26 mouse cellular contexts compared by ENCODE assay signal in the genomic region with DNA sequence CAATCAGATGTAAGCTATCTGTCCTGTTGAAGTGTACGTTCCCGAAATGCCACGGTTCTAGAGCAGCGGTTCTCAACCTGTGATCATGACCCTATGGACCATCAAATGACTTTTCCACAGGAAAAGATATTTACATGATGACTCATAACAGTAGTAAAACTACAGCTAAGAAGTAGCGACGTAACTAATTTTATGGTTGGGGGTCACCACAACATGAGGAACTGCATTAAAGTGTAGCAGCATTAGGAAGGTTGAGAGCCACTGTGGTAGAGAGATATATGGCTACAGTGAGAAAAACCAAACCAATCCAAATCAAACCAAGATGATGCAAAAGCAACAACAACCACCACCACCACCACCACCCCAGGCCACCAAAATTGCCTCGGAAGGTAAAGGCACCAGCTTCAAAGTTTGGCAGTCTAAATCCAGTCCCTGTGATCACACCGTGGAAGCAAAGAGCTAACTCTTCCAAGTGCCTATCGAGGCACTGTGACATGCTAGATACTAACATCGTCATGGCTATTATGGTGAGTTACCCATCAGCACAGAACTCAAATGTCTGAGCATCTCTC.
"Had no signal": no experiment of that assay in that cellular context is flagged by ENCODE, and none has a peak within 500 bp of the region (broad histone marks: within the 10 kb centered on the region; RNA-seq: fewer than 3 reads in every experiment).

No protein-coding gene starts in this region.

- DNase-seq: cerebellum, adult 9-10 months; cerebellum, adult 9-11 months; cerebellum, postnatal 10 days; cerebellum, postnatal 14 days; cerebellum, postnatal 25 days; cerebellum, postnatal 36 days; embryo, embryonic 11 days; forebrain, postnatal 0 days; gastrocnemius, adult 2 months; gastrocnemius, postnatal 10 days; gastrocnemius, postnatal 14 days; gastrocnemius, postnatal 25 days; gastrocnemius, postnatal 36 days; heart, adult 18-20 months; heart, adult 2 months had no signal

- H3K9ac ChIP-seq: embryonic facial prominence, embryonic 12.5 days; embryonic facial prominence, embryonic 13.5 days; embryonic facial prominence, embryonic 15.5 days; forebrain, embryonic 12.5 days; forebrain, embryonic 13.5 days; forebrain, embryonic 15.5 days; forebrain, postnatal 0 days had no signal

- H3K27me3 ChIP-seq: embryonic facial prominence, embryonic 12.5 days; embryonic facial prominence, embryonic 13.5 days; embryonic facial prominence, embryonic 15.5 days; forebrain, embryonic 12.5 days; forebrain, embryonic 13.5 days; forebrain, embryonic 15.5 days had no signal

- H3K4me1 ChIP-seq: embryonic facial prominence, embryonic 10.5 days; embryonic facial prominence, embryonic 12.5 days; embryonic facial prominence, embryonic 15.5 days; forebrain, embryonic 10.5 days; forebrain, embryonic 12.5 days; forebrain, embryonic 13.5 days; forebrain, embryonic 15.5 days; heart, embryonic 10.5 days had no signal

- H3K9me3 ChIP-seq: embryonic facial prominence, embryonic 10.5 days; embryonic facial prominence, embryonic 12.5 days; embryonic facial prominence, embryonic 13.5 days; embryonic facial prominence, embryonic 15.5 days; forebrain, embryonic 10.5 days; forebrain, embryonic 12.5 days; forebrain, embryonic 13.5 days; forebrain, embryonic 15.5 days; heart, embryonic 10.5 days had no signal

- H3K4me3 ChIP-seq: embryonic facial prominence, embryonic 10.5 days; embryonic facial prominence, embryonic 12.5 days; embryonic facial prominence, embryonic 13.5 days; embryonic facial prominence, embryonic 15.5 days; erythroblast, embryonic 14.5 days; forebrain, embryonic 10.5 days; forebrain, embryonic 12.5 days; forebrain, embryonic 13.5 days; forebrain, embryonic 15.5 days; gastrocnemius, adult 2 months; heart, adult 2 months; heart, embryonic 10.5 days had no signal

- H3K36me3 ChIP-seq: embryonic facial prominence, embryonic 10.5 days; embryonic facial prominence, embryonic 12.5 days; embryonic facial prominence, embryonic 13.5 days; embryonic facial prominence, embryonic 15.5 days; forebrain, embryonic 10.5 days; forebrain, embryonic 12.5 days; forebrain, embryonic 15.5 days; heart, embryonic 10.5 days had no signal

- H3K27ac ChIP-seq: embryonic facial prominence, embryonic 10.5 days; embryonic facial prominence, embryonic 12.5 days; embryonic facial prominence, embryonic 13.5 days; embryonic facial prominence, embryonic 15.5 days; forebrain, embryonic 10.5 days; forebrain, embryonic 12.5 days; forebrain, embryonic 13.5 days; forebrain, embryonic 15.5 days; gastrocnemius, adult 2 months; heart, adult 2 months; heart, embryonic 10.5 days had no signal

- H3K4me2 ChIP-seq: embryonic facial prominence, embryonic 12.5 days; embryonic facial prominence, embryonic 13.5 days; embryonic facial prominence, embryonic 15.5 days; forebrain, embryonic 12.5 days; forebrain, embryonic 13.5 days; forebrain, embryonic 15.5 days; heart, embryonic 11.5 days had no signal
